Mouse (Mus musculus) neural tube, embryonic 13.5 days (tissue): ENCODE results near the gene Gabpb2. TPM values are rescaled to one million over a fixed set of nuclear protein-coding genes. Genes with fewer than 3 reads are reported as not detected.

Experiments
- ATAC-seq: fragments of 200-750 bp; cut with Nextera tagmentation; 2 replicates; pipeline ENCODE4 v1.8.0; 2017; ENCODE audit warnings: low read depth, mild to moderate bottlenecking, moderate TSS enrichment, moderate library complexity
- H3K27ac ChIP-seq: fragments of 300-500 bp; sonication (generic); replicated peaks from 2 replicates; pipeline ENCODE4 v1.5.1; 2015; ENCODE audit warnings: moderate library complexity, mild to moderate bottlenecking, inconsistent platforms
- H3K27me3 ChIP-seq: fragments of 300-500 bp; sonication (generic); 2 replicates; pipeline ENCODE4 v1.6.1; 2015; ENCODE audit warnings: mild to moderate bottlenecking, inconsistent platforms
- H3K36me3 ChIP-seq: fragments of 300-500 bp; sonication (generic); 2 replicates; pipeline ENCODE4 v1.6.1; 2015; ENCODE audit warnings: mild to moderate bottlenecking, inconsistent platforms
- H3K4me1 ChIP-seq: fragments of 300-500 bp; sonication (generic); replicated peaks from 2 replicates; pipeline ENCODE4 v1.6.1; 2015; ENCODE audit warnings: inconsistent platforms
- H3K4me2 ChIP-seq: fragments of 300-500 bp; sonication (generic); 2 replicates; pipeline ENCODE4 v1.6.1; 2015; ENCODE audit warnings: inconsistent platforms, mild to moderate bottlenecking, moderate library complexity
- H3K4me3 ChIP-seq: fragments of 300-500 bp; sonication (generic); 2 replicates; pipeline ENCODE4 v1.5.1; 2015; ENCODE audit warnings: mild to moderate bottlenecking, inconsistent platforms
- H3K9ac ChIP-seq: fragments of 300-500 bp; sonication (generic); 2 replicates; pipeline ENCODE4 v1.6.1; 2015; ENCODE audit warnings: moderate library complexity, mild to moderate bottlenecking, inconsistent platforms
- H3K9me3 ChIP-seq: fragments of 300-500 bp; sonication (generic); 2 replicates; pipeline ENCODE4 v1.6.1; 2016; ENCODE audit warnings: inconsistent platforms
- WGBS: fragments of 180-500 bp; shearing (Covaris S2); methylation state at CpG from one replicate; pipeline ENCODE4 v1.1.7; 2015; 5-methylcytosine and 5-hydroxymethylcytosine counted together
- polyA plus RNA-seq: library from polyadenylated mRNA; unstranded; fragments of >200 nt; fragmentation: Nextera tagmentation; extraction: Ambion mirVana; gene quantifications from 2 replicates; pipeline ENCODE4 v1.2.1, GENCODE M21; 2015

Gabpb2 gene
- polyA plus RNA-seq, 1 experiment from 2014 or later: 3.3 TPM

- WGBS: 90% methylated on average over 5 of the region's 5 CpGs
- peaks cover 2% of the 10 kb centered on the region for H3K4me1 ChIP-seq
- H3K27ac ChIP-seq: no peak overlapping the region
- no peak for ATAC-seq
- peaks cover 10% of the 10 kb centered on the region; the same call in 1 of the 2 replicates for H3K36me3 ChIP-seq
- no peak overlapping the region for H3K9ac ChIP-seq
- H3K27me3 ChIP-seq: no peaks in the 10 kb centered on the region
- H3K4me3 ChIP-seq: no peak overlapping the region
- H3K4me2 ChIP-seq: no peak overlapping the region
- H3K9me3 ChIP-seq: no peaks in the 10 kb centered on the region
Observed at GRCm38 (mm10) chr3:95178948-95179347, 38.8 kb downstream of the Gabpb2 start.

GRCm38 (mm10) chr3:95177583-95177982 lies 40.1 kb downstream of the Gabpb2 start:
- peaks cover 16% of the 10 kb centered on the region for H3K4me1 ChIP-seq
- no peak overlapping the region for H3K4me2 ChIP-seq
- H3K27ac ChIP-seq: no peak overlapping the region
- whole genome bisulfite sequencing: 68% methylated on average over 6 of the region's 6 CpGs
- ATAC-seq: no peak
- no peak overlapping the region for H3K4me3 ChIP-seq
- no peaks in the 10 kb centered on the region for H3K9me3 ChIP-seq
- H3K36me3 ChIP-seq: peaks cover 16% of the 10 kb centered on the region
- no peak overlapping the region for H3K9ac ChIP-seq
- peaks cover 5% of the 10 kb centered on the region for H3K27me3 ChIP-seq

- no peak overlapping the region for H3K4me2 ChIP-seq
- H3K36me3 ChIP-seq: peaks cover 27% of the 10 kb centered on the region
- H3K9me3 ChIP-seq: no peaks in the 10 kb centered on the region
- peaks cover 18% of the 10 kb centered on the region for H3K4me1 ChIP-seq
- WGBS: 53% methylated on average over 3 of the region's 3 CpGs
- no peak for ATAC-seq
- H3K4me3 ChIP-seq: no peak overlapping the region
- H3K9ac ChIP-seq: no peak overlapping the region
- peaks cover 16% of the 10 kb centered on the region for H3K27me3 ChIP-seq
- no peak overlapping the region for H3K27ac ChIP-seq
Observed at GRCm38 (mm10) chr3:95176500-95176899, 41.2 kb downstream of the Gabpb2 start.

- H3K9ac ChIP-seq: 0 out of 2 replicates have a peak overlapping the region, but pooled peaks have one; percentile 38
Observed at GRCm38 (mm10) chr3:95174011-95174592, 43.6 kb downstream of the Gabpb2 start.

GRCm38 (mm10) chr3:95173256-95173949 lies 44.3 kb downstream of the Gabpb2 start:
- Histone ChIP-seq H3K9ac (0 out of 2 replicates have a peak overlapping the region, but pooled peaks have one; percentile 26), H3K27ac (no peak overlapping the region), H3K4me3 (peak overlapping the region; percentile 20), H3K4me2 (peak overlapping the region; percentile 45), H3K4me1 (peaks cover 18% of the 10 kb centered on the region), H3K27me3 (peaks cover 47% of the 10 kb centered on the region), H3K36me3 (peaks cover 58% of the 10 kb centered on the region), H3K9me3 (no peaks in the 10 kb centered on the region)
- ATAC-seq: 0 out of 2 replicates have a peak, but pooled peaks have one; percentile 32
- WGBS: 6% methylated on average over 57 of the region's 58 CpGs

More at GRCm38 (mm10) chr3:95174011-95174592, 43.6 kb downstream of the Gabpb2 start:
- Histone ChIP-seq H3K4me3 (0 out of 2 replicates have a peak overlapping the region, but pooled peaks have one; percentile 20), H3K4me2 (peak overlapping the region; percentile 45), H3K36me3 (peaks cover 51% of the 10 kb centered on the region), H3K27ac (no peak overlapping the region), H3K9me3 (no peaks in the 10 kb centered on the region), H3K27me3 (peaks cover 40% of the 10 kb centered on the region), H3K4me1 (peaks cover 18% of the 10 kb centered on the region)
- ATAC-seq: peak; percentile 44; the same call in 1 of the 2 replicates
- WGBS: 3% methylated on average over 16 of the region's 16 CpGs

GRCm38 (mm10) chr3:95172526-95173255 lies 45.0 kb downstream of the Gabpb2 start:
- H3K27ac ChIP-seq: no peak overlapping the region
- H3K36me3 ChIP-seq: peaks cover 65% of the 10 kb centered on the region
- H3K9ac ChIP-seq: peak overlapping the region; percentile 38; the same call in 1 of the 2 replicates
- 18% methylated on average over 81 of the region's 84 CpGs for WGBS
- peak overlapping the region; percentile 20; the same call in 1 of the 2 replicates for H3K4me3 ChIP-seq
- no peaks in the 10 kb centered on the region for H3K9me3 ChIP-seq
- peaks cover 54% of the 10 kb centered on the region for H3K27me3 ChIP-seq
- H3K4me1 ChIP-seq: peaks cover 18% of the 10 kb centered on the region
- ATAC-seq: 0 out of 2 replicates have a peak, but pooled peaks have one; percentile 6
- peak overlapping the region; percentile 45; the same call in 1 of the 2 replicates for H3K4me2 ChIP-seq

GRCm38 (mm10) chr3:95171105-95171504 lies 46.6 kb downstream of the Gabpb2 start:
- 81% methylated on average over 6 of the region's 6 CpGs for WGBS
- Histone ChIP-seq H3K9ac (no peak overlapping the region), H3K4me1 (peaks cover 18% of the 10 kb centered on the region), H3K27ac (no peak overlapping the region), H3K27me3 (peaks cover 64% of the 10 kb centered on the region), H3K36me3 (peaks cover 81% of the 10 kb centered on the region), H3K4me3 (no peak overlapping the region), H3K9me3 (no peaks in the 10 kb centered on the region), H3K4me2 (no peak overlapping the region)
- no peak for ATAC-seq

GRCm38 (mm10) chr3:95169996-95170395 lies 47.7 kb downstream of the Gabpb2 start:
- ATAC-seq: no peak
- Histone ChIP-seq H3K9ac (no peak overlapping the region), H3K27ac (no peak overlapping the region), H3K27me3 (peaks cover 64% of the 10 kb centered on the region), H3K36me3 (peaks cover 92% of the 10 kb centered on the region), H3K4me3 (no peak overlapping the region), H3K9me3 (no peaks in the 10 kb centered on the region), H3K4me1 (peaks cover 21% of the 10 kb centered on the region), H3K4me2 (no peak overlapping the region)
- WGBS: 90% methylated on average over 10 of the region's 10 CpGs

GRCm38 (mm10) chr3:95164840-95165239 lies 52.9 kb downstream of the Gabpb2 start:
- no peak overlapping the region for H3K9ac ChIP-seq
- 87% methylated on average over 5 of the region's 5 CpGs for WGBS

GRCm38 (mm10) chr3:95164256-95164550 lies 53.5 kb downstream of the Gabpb2 start:
- peaks cover 25% of the 10 kb centered on the region for H3K27me3 ChIP-seq
- H3K4me1 ChIP-seq: peaks cover 45% of the 10 kb centered on the region
- no peaks in the 10 kb centered on the region for H3K9me3 ChIP-seq
- no peak for ATAC-seq
- peak overlapping the region; percentile 84 for H3K4me2 ChIP-seq
- H3K36me3 ChIP-seq: peaks cover 59% of the 10 kb centered on the region
- no peak overlapping the region for H3K27ac ChIP-seq
- H3K9ac ChIP-seq: peak overlapping the region; percentile 97; the same call in 1 of the 2 replicates
- 61% methylated on average over 4 of the region's 5 CpGs for WGBS
- H3K4me3 ChIP-seq: peak overlapping the region; percentile 91; the same call in 1 of the 2 replicates

More at GRCm38 (mm10) chr3:95164840-95165239, 52.9 kb downstream of the Gabpb2 start:
- Histone ChIP-seq H3K4me1 (peaks cover 38% of the 10 kb centered on the region), H3K36me3 (peaks cover 65% of the 10 kb centered on the region), H3K9me3 (no peaks in the 10 kb centered on the region), H3K27ac (no peak overlapping the region), H3K4me3 (no peak overlapping the region), H3K4me2 (no peak overlapping the region), H3K27me3 (peaks cover 32% of the 10 kb centered on the region)
- no peak for ATAC-seq

GRCm38 (mm10) chr3:95163419-95164255 lies 54.1 kb downstream of the Gabpb2 start:
- Histone ChIP-seq H3K4me2 (peak overlapping the region; percentile 84), H3K27ac (peak overlapping the region; percentile 18; the same call in 1 of the 2 replicates), H3K36me3 (peaks cover 53% of the 10 kb centered on the region), H3K4me3 (peak overlapping the region; percentile 91), H3K4me1 (peaks cover 46% of the 10 kb centered on the region), H3K9me3 (no peaks in the 10 kb centered on the region), H3K27me3 (peaks cover 19% of the 10 kb centered on the region), H3K9ac (peak overlapping the region; percentile 97)
- no peak for ATAC-seq
- 57% methylated on average over 11 of the region's 11 CpGs for WGBS
